Mouse (Mus musculus): Measurements from ENCODE around the gene Rpl23.

The Rpl23 gene
- long read RNA-seq, experiment 1, transcript Rpl23-201 (5 exons, 1,059 nt) = major isoform, 565 of 580 reads
- long read RNA-seq, experiment 1, partial matches to known transcripts = 12 of 580 reads
- long read RNA-seq, experiment 1, other reads (novel, unspliced or antisense) = 2 of 580 reads
- long read RNA-seq, experiment 2, transcript Rpl23-201 (5 exons, 1,059 nt) = major isoform, 533 of 551 reads
- long read RNA-seq, experiment 2, partial matches to known transcripts = 15 of 551 reads
- long read RNA-seq, experiment 2, other reads (novel, unspliced or antisense) = 3 of 551 reads

DNA sequence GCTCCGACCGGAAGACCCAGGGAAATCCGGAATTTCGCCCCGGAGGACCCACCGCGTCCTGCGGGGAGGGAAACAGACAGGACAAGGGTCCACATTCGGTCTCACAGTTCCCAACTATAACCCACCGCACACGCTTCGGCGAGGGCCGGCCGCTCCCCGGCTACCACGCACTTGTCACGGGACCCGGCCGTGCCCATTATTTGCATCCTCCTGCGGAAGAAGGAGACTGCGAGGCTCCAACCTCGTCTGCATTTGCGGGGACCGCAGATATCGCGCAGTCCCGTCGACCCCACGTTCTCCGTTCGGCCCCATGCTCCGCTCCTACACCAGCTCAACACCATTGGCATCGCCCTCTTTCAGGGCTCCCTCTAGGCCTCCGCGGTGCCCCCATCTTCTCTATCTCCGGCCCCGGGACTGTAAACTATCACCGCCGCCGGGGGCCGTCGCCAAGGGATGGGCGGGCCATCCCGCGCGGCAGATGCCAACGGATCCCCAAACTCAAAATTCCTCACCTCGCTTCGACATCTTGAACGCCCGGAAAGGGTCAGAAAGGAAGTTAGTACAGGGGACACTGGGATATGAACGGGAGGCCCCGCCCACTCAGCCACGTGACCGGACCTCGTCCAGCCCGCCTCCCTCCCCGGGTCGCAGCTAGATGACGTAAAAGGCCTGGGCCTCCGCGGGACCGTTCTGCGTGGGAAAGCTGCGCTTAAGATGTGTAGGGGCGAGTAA, at the start of gene Rpl23:
TSS of gene Rpl23 (minus strand) at position 606 of the 732 bp plus-strand sequence.
- intact Hi-C loops (cut with DNase I) = no loop called here

DNA sequence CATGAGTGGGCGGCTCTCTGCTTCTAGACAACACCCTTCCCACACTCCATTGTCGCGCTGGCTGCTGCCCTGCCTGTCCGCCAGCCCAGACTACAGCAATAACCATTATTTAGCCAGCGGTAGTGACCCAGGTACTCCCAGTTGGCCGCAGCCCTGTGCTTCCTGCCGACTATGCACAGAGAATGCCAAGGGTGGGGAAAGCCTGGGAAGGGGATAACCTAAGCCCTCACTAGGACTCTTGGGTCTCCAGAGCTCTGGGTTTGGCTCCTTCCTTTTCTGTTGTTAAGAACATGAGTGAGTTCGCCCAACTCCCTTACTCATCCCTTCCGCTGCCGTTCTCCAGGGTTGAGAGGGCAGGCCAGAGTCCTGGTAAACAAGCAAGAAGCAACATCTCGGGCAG, 49.8 kb upstream of the Rpl23 start:
- intact Hi-C loops (cut with DNase I) = no loop called here

DNA sequence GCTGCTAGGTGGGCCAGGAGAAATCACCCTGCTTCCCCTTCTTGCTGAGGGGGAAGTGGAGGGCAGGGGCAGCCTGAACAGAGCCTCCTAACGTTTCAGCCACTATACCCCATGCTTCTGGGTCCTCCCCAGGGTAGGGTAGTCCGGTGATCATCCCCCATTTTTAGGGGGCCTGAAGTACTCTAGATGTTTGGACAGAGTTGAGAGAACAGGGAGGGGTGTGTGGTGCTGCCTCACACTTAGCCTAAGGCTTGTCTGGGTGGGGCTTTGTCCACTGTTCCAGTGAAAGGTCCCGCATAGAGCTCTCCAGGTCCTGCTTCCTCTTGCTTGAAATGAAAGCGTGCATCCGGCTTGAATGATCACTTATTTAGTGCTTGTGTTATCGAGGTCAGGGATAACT, 48.3 kb upstream of the Rpl23 start:
- intact Hi-C loops (cut with DNase I) = no loop called here

DNA sequence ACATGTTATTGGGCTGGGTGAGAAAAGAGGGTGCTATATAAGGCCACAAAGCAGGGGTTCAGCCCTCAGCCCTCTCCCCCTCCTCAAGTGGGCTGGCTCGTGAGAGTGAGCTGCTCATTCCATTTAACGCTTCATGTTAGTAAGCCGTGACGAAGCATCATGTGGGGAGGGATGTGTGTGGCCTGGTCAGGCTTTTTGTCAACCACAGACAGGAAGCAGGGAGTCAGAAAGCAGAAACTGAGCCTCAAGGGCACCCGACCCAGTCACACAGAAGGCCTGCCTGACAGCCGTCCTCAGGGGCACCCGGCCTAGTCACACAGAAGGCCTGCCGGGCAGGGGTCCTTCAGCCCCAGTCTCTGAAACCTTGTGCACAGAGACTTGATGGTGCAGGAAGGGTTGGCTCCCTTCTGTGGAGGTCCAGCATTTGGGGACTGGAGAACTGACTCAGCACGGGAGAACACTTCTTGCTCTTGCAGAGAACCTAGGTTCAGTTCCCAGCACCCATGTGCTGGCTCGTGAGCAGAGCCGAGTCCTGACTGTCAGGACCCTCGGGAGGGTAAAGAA, 47.8 kb upstream of the Rpl23 start:
- intact Hi-C loops (cut with DNase I) = no loop called here

DNA sequence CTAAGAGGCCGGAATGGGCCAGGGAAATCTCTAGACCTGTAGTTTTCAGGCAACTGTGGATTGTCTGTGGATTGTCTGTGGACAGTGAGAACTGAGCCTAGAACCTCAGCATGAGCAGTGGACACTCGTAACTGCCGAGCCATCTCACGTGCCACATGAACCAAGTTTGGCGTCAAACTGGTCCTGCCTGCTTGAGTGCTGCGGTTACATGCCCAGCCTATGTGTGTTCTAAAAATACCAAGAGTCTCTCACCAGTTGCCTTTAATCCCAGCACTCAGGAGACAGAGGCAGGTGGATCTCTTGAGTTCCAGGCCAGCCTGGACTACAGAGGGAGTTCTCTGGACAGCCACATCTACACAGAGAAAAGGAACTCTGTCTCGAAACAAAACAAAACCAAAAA, 47.1 kb upstream of the Rpl23 start:
- intact Hi-C loops (cut with DNase I) = no loop called here

DNA sequence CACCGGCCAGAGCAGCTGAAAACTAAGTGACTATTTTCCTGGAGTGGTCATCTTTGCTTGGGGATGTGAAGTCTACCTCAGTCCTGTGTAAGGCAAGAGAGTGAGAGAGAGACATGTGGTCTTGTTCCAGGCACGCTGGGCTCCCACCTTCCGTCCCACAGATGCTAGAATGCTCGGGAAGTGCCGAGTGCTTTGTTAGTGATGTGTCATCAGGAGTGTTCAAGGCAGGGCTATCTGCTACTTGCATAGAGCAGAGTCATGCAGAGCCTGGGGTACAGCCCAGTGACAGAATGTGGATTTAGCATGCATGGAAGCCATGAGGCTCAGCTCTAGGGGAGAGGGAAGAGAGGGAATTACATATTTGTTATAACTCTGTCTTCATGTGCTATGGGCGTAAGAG, 45.4 kb upstream of the Rpl23 start:
- intact Hi-C loops (cut with DNase I) = no loop called here

DNA sequence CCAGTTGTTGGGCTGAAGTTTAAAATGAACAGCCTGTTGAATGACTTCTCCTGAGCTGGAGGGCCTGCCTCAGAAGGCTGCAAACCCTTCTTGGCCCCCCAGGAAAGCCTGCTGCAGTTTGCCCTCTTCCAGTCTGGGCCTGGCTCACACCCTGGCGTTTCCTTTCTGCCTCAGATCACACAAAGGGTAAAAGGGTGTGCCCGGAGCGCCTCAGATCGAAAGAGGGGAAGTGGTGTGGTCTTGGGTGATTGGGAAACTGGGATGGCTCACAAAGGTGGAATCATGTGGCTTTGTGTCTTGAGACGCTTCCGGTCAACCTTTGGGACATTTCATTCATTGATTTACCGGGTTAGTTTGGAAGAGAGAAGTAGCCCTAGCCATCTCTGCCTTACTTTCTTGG, 44.2 kb upstream of the Rpl23 start:
- intact Hi-C loops (cut with DNase I) = no loop called here

DNA sequence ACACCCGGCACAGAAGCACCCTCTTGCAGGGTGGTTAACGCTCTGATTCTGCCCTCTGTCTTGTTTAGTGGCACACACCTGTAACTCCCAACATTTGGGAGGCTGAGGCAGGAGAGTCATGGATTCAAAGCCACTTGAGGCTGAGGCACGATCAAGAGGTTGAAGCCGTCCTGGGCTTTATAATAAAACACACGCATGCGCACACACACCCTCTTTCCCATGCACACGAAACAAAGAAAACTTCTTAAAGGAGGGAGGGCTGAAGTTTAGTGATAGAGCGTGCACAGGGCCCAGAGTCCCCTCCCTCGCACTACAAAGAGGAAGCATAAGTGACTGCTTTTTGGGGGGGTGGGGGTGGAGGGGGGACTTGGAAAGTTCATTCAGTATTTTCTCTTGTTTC, 43.7 kb upstream of the Rpl23 start:
- intact Hi-C loops (cut with DNase I) = no loop called here

DNA sequence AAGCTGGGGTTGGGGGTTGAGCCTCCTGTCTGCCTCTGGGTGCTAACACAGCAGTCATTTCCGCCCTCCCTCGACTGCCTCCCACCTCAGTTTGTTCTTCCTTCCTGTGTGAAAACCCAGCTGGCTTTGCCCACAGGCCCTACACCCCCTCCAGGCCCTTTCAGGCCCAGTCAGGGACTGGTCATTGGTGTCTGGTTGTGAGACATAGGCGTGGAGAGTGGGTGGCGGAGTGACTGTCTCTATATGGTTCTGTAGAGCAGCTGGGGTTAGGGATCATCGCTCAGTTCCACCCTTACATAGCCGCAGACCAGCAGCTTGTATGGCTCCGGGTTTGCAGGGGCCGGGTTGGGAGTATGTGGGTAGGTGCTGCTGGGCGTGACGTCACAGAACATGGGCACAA, 43.1 kb upstream of the Rpl23 start:
- intact Hi-C loops (cut with DNase I) = no loop called here

DNA sequence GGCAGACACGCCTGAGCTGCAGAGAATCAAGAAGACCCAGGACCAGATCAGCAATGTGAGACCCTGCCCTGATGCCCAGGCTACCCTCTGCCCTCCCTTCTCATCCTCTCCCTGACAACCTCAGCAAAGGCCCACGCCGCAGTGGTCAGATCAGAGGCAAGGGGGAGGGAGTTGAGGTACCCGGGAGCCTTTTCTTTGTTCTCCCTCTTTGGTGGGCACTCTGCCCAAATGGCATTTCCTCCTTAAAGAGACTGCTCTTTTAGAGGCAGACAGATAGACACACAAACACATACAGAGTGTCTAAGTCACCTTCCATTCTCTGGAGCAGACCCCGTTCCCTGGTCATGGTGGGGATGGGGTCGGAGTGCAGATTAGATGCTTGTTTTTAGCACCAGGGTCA, 42.7 kb upstream of the Rpl23 start:
- intact Hi-C loops (cut with DNase I) = no loop called here

DNA sequence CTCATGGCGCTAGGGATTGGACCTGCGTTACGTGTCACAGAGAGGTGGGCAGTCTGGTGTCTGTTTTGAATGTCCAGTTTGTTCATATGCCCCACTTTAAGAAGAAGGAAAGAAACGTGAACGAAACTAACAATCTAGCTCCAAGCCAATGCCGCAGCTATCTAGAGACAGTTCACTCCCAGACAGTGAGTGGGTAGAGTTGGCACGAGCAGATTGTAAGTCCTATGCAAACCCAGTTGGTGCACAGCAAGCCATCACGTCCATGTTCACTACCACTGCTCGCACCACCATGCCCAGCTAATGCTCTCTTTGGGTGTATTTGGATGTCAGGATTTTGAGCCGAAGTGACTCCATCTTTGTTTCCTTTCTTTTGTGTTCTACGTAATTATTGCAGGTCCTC, 41.9 kb upstream of the Rpl23 start:
- intact Hi-C loops (cut with DNase I) = no loop called here

DNA sequence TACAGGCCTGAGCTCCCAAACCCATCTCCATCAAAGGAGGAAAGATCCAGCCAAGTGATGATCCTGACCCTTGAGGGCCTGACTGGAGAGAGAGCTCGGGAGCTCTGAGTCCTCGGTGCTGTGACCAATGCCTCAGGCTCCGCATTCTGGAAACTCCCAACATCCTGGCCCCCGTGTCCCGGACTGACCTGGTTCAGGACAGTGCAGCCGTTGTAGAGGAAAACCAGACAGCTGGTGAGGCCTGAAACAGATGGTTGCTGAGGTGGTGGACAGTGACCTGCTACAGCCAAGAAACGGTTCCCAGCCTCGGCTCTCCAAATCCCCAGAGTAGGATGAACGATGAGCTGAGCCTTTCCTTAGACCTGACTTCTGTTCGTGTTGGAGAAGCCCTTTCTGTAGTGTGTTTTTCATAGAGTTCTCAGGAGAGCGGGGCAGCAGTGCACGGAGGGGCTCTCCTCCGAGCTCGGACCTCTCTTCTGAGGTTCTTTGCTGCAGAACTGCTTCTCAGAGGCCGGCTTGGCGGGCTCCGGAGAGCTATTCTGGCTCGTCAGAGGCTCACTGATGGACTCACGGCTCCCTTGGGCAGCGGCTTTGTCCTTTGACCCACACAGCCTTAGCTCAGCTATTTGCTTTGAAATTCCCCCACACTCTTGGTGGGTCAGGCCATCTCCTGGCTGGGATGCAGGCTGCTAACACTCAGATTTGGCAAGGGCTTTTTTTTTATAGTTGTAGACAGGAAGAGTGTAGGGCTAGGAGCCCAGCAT, 40.8 kb upstream of the Rpl23 start:
- intact Hi-C loops (cut with DNase I) = no loop called here

DNA sequence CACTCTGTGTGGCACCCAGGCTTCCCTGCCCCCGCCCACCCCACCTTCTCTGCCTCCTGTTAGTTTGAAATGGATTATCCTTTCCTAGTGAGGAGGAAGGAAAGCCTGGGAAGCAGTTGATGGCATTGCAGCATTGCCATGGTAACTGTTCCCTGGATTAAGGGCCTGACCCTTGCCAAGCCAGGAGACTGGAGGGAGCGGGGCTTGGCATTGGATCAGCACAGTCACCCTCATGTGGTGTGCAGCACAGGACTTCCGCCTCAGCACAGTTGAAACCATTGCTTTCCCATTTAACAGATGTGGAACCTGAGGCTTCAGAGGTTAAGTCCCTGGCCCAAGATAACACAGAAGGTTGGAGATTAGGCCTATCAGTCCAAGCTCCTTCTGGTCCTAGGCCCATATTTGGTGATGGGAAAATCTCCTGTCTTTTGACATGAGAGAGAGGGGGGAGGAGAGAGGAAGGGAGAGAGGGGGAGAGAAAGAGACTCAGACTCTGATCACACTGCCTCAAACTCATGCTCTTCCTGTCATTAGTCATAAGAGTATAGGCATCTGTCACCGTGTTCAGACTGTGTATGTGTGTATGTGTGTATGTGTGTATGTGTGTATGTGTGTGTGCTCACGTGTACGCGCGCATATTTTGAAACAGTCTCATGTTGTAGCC, 39.3 kb upstream of the Rpl23 start:
- intact Hi-C loops (cut with DNase I) = no loop called here

DNA sequence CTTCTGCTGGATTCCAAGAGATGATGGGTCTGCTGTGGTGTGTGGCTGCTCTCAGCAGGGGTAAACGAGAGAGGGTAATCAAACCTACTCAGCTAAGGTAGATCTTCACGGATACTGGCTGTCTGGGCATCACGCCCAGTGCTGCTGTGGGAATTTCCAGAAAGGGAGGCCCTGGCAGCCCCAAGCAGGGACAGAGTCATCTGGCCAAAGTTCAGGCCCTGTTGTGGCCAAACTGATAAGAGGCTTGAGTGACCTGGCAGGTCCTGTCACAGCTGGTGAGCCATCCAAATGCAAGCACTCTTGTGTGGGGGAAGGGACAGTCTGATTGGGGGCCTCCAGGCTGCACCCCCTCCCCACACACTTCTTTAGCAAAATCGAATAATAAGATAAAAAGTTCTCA, 38.6 kb upstream of the Rpl23 start:
- intact Hi-C loops (cut with DNase I) = no loop called here

DNA sequence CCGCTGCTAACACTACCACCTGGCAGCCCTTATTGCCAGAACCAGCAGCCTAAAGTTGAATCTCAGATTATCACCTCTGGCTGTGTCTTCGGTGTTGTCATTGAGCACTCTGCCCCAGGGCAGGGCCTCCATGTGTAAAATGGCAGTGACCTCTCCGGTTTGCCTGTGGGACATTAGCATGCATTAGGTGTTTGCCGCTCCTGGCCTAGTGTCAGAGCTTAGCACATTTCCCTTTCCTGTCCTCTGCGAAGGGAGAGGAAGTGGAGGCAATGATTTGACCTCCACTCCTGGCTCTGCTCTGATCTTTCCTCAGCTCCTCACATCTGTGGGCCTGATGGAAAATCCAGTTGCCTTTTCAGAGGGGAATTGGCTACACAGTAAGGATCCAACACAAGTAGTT, 37.7 kb upstream of the Rpl23 start:
- intact Hi-C loops (cut with DNase I) = no loop called here

DNA sequence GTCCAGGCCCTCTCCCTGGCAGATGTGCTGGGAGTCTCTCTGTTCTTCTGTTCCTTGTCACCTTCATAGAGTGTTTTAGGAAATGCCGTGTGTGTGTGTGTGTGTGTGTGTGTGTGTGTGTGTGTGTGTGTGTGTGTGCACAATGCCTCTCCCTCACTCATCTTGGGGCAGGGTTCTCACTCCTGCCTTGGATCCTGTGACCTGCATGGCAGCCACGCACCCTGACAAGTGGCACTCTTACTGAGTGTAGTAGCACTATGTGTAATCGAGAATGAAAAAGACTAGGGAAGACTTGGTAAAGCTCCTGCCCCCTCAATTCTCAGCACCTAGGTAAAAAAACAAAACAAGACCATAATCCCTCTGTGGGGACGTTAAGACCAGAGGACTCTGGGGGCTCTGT, 36.9 kb upstream of the Rpl23 start:
- intact Hi-C loops (cut with DNase I) = no loop called here

DNA sequence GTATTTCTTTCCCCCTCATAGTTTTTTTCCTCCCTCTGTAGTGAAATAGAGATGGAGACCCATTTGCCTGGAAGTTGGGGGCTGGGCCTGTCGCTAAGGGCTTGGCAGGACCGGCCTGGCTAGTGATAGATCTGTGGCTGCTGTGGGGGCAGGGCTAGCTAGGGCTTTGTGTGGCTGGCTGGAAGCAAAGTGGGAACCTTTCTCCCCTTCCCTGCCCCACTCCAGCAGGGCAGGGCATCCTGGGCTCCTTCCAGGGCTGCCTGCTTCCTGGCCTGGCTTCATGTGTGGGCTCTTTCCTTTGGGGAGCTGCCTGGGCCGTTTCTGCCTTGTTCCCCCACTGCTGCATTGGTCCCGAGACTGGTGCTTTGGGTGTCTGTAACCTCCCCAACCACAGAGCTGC, 36.3 kb upstream of the Rpl23 start:
- intact Hi-C loops (cut with DNase I) = no loop called here

DNA sequence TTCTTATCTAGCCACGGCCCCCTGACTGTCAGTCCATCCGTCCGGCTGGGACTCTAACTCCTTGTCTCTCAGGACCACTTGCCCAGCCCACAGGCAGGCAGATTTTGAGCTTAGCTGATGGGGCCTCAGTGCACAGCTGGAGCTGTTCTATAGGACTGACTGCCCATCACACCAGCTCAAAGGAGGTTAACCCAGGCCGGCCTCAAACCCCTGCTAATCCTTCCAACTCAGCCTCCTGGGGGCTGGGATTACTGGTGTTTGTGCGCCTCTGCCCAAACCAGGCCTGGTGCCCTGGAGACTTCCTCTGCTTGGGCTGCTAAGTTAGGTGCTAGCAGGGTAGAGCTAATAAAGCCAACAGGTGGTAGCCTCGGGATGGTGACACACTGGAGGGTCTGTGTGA, 35.8 kb upstream of the Rpl23 start:
- intact Hi-C loops (cut with DNase I) = no loop called here

DNA sequence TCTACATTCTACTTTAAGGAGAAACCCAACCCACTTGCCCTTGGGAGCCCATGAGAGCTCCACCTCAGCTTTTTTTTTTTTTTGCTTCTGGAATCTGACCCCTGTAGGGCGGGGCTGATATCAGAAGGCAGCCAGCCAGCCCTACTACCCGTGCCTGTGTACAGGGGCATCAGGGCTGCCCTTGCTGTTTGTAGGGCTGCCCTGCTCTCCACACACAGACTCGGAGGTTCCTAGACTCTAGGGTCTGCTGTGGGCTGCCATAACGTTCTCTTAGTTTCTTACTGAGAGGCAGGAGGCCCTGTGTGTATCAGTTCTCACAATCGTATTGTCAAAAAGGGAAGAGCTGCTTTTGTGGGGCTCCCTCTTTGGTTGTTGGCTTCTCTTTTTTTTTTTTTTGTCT, 35.1 kb upstream of the Rpl23 start:
- intact Hi-C loops (cut with DNase I) = no loop called here

DNA sequence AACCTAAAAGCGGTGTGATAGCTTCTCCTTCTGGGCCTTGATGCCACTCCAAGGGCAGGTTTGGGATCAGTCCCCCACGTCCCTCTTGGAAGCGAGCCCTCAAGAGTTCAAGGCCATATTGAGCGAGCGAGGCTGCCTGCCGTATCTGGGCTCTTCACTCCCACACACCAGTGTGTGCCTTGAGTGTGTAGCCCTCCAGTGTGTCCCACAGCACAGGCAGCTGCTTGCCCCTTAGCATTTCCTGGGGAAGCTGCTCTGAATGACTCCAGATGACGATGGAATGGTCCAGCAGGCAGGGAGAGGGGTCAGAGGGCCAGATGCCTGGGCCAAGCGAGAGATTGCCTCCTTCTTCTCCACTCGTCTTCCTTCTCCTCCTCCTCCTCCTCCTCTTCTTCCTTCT, 34.7 kb upstream of the Rpl23 start:
- intact Hi-C loops (cut with DNase I) = no loop called here

DNA sequence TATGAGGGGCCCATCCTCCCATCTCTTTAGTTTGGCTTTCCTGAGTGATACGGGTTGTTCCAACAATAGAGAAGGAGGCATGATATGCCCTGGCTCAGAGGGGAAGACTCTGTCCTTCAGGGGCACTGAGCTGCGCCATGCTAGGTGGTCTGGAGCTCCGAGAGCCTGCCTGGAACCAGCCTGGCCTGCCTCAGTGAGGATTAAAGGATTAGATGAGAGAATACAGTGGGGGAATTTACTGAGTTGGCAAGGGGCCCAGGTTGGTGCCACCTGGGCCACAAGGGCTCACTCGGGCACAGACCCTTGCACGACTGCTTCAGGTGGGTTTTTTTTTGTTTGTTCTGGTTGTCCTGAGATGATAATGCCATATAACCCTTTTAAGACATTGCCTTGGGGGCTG, 33.9 kb upstream of the Rpl23 start:
- intact Hi-C loops (cut with DNase I) = no loop called here

DNA sequence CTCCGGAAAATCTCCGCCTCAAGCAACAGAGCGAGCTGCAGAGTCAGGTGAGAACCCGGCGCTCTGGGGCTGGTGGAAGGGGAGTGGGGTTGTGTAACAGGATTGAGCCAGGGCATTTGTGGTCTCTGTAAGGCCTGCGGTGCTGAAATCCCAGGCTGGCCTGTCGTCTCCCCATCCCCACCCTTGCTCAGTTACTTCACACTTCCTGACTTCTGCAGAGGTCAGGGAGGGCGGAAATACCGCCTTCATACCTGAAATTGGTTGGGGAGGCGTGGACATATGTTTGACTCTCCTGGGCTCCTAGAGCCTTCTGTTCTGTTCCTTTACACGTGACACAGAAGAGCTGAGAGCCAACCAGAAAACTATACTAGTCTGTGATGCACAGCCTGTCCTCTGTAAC, 33.5 kb upstream of the Rpl23 start:
- intact Hi-C loops (cut with DNase I) = no loop called here
